Mouse (Mus musculus): Measurements from ENCODE around the gene Cfap70. TPM values are rescaled to one million over a fixed set of nuclear protein-coding genes. Genes with fewer than 3 reads are reported as not detected.

Cfap70 gene
- total RNA-seq, 2 experiments from 2014 or later = 1.1 to 2.6 TPM

Other genes starting within 250 kb of the Cfap70 start
- not detected for gene Kcnk16, start 183.0 kb downstream of the Cfap70 start, total RNA-seq (2021)
- gene Nudt13, start 157.5 kb downstream of the Cfap70 start, total RNA-seq (2021) = 10 to 100 TPM; 38.7 to 47.9 TPM
- gene Ecd, start 104.1 kb downstream of the Cfap70 start, total RNA-seq (2021) = 10 to 100 TPM; 40.9 to 42.2 TPM
- 10 to 100 TPM; 32.4 to 33.8 TPM for gene Fam149b, start 104.1 kb downstream of the Cfap70 start, total RNA-seq (2021)
- 10 to 100 TPM; 30.8 to 39.5 TPM for gene Dnajc9, start 63.3 kb downstream of the Cfap70 start, total RNA-seq (2021)
- 10 to 100 TPM; 70.9 to 73.6 TPM for gene Mrps16, start 58.6 kb downstream of the Cfap70 start, total RNA-seq (2021)
- 100 to 1,000 TPM; 108 to 119 TPM for gene Anxa7, start 27.9 kb upstream of the Cfap70 start, total RNA-seq (2021)
- 1 to 10 TPM in 1 of 2 experiments, under 1 TPM in 1; 0.79 to 1.0 TPM for gene Mss51, start 44.7 kb upstream of the Cfap70 start, total RNA-seq (2021)
- 10 to 100 TPM; 66.8 to 67.6 TPM for gene Ppp3cb, start 94.3 kb upstream of the Cfap70 start, total RNA-seq (2021)
- 10 to 100 TPM; 14.1 to 14.6 TPM for gene Usp54, start 188.8 kb upstream of the Cfap70 start, total RNA-seq (2021)
- not detected for gene Myoz1, start 204.3 kb upstream of the Cfap70 start, total RNA-seq (2021)
- gene Synpo2l, start 216.1 kb upstream of the Cfap70 start, total RNA-seq (2021) = under 1 TPM; 0.30 TPM
- gene Sec24c, start 222.1 kb upstream of the Cfap70 start, total RNA-seq (2021) = 100 to 1,000 TPM; 129 to 143 TPM
- gene Fut11, start 242.7 kb upstream of the Cfap70 start, total RNA-seq (2021) = 10 to 100 TPM; 17.8 to 21.4 TPM